Mouse (Mus musculus) spleen, adult 18-20 months (tissue): ENCODE measurements at regions not wholly inside any gene's neighbourhood (a gene's known extent, or its start where the extent isn't known, plus 50 kb on each side); places are given as distances from the start of the nearest gene placed in this dataset.
"Not testable (repeated sequence)": the region's sequence is repeated elsewhere in the genome, so short reads cannot be mapped to it uniquely, and the experiment has no call there.

ENCODE experiments used
- DNase-seq, 2 experiments: peaks; one replicate each; pipeline ENCODE4 v3.0.0; 2022; ENCODE audit warnings: mixed read lengths in 2 of 2

- no peak for DNase-seq
Observed at GRCm38 (mm10) chr9:97297538-97297937, 72.2 kb downstream of the Trim42 start.

- DNase-seq = peak in 1 of 2 experiments; percentile 6
Observed at GRCm38 (mm10) chr9:97295770-97296169, 74.0 kb downstream of the Trim42 start.

- DNase-seq = no peak
Observed at GRCm38 (mm10) chr9:97291870-97292269, 77.9 kb downstream of the Trim42 start.

- no peak for DNase-seq
Observed at GRCm38 (mm10) chr9:97284282-97284802, 85.4 kb downstream of the Trim42 start.

- no peak for DNase-seq
Observed at GRCm38 (mm10) chr9:97282090-97282489, 87.7 kb downstream of the Trim42 start.

- DNase-seq = not testable (repeated sequence)
Observed at GRCm38 (mm10) chr9:97275449-97275848, 94.3 kb downstream of the Trim42 start.

- DNase-seq = no peak
Observed at GRCm38 (mm10) chr9:97273891-97274290, 95.9 kb downstream of the Trim42 start.

GRCm38 (mm10) chr9:97272061-97272460 lies 97.7 kb downstream of the Trim42 start:
- no peak for DNase-seq

- no peak for DNase-seq
Observed at GRCm38 (mm10) chr9:97247621-97248020, 122.1 kb downstream of the Trim42 start.

- no peak for DNase-seq
Observed at GRCm38 (mm10) chr9:97226074-97226473, 115.1 kb upstream of the Slc25a36 start.

GRCm38 (mm10) chr9:97224549-97224948 lies 113.6 kb upstream of the Slc25a36 start:
- DNase-seq = no peak

GRCm38 (mm10) chr9:97214806-97215205 lies 103.8 kb upstream of the Slc25a36 start:
- DNase-seq = no peak

- DNase-seq = no peak
Observed at GRCm38 (mm10) chr9:97190321-97190860, 79.4 kb upstream of the Slc25a36 start.

- DNase-seq = no peak
Observed at GRCm38 (mm10) chr9:97189646-97190045, 78.7 kb upstream of the Slc25a36 start.

GRCm38 (mm10) chr9:97188616-97189330 lies 77.8 kb upstream of the Slc25a36 start:
- no peak for DNase-seq

- no peak for DNase-seq
Observed at GRCm38 (mm10) chr9:97173230-97173951, 62.4 kb upstream of the Slc25a36 start.

GRCm38 (mm10) chr9:97172075-97172474 lies 61.1 kb upstream of the Slc25a36 start:
- DNase-seq = peak in 1 of 2 experiments; percentile 29

GRCm38 (mm10) chr9:97171484-97171883 lies 60.5 kb upstream of the Slc25a36 start:
- DNase-seq = no peak

GRCm38 (mm10) chr9:97170836-97171235 lies 59.9 kb upstream of the Slc25a36 start:
- DNase-seq = no peak

- DNase-seq = no peak
Observed at GRCm38 (mm10) chr9:97162465-97162864, 51.5 kb upstream of the Slc25a36 start.
